Mouse (Mus musculus) CH12F3 (cell line): ENCODE data around the gene Rora.

Source experiments
- in situ Hi-C: fragments of 300-500 bp; cut with MboI; formaldehyde crosslinking; loops from 2 replicates; pipeline ENCODE4 v1.14.3; 2020; ENCODE audit warnings: low sequenced_read_pairs

Gene Rora

DNA sequence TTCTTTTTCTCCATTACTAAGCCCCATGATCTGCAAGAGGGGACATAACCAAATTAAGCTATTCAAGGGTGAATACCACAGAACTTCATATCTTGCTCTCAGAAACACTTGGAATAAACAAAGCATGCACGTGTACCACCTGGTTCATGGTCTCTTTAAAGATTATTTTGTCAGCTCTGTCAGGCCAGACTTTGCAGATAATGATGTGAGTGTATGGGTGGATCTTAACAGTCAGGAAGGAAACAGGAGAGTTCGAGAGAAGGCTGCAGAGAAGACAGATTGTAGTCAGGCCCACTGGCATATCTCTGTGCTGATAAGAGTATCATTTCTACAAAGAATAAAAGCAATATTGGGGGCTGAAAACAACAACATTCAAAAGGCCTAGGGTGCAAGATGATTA is 463.2 kb downstream of the Rora start:
- in situ Hi-C loops, result no loop called here

DNA sequence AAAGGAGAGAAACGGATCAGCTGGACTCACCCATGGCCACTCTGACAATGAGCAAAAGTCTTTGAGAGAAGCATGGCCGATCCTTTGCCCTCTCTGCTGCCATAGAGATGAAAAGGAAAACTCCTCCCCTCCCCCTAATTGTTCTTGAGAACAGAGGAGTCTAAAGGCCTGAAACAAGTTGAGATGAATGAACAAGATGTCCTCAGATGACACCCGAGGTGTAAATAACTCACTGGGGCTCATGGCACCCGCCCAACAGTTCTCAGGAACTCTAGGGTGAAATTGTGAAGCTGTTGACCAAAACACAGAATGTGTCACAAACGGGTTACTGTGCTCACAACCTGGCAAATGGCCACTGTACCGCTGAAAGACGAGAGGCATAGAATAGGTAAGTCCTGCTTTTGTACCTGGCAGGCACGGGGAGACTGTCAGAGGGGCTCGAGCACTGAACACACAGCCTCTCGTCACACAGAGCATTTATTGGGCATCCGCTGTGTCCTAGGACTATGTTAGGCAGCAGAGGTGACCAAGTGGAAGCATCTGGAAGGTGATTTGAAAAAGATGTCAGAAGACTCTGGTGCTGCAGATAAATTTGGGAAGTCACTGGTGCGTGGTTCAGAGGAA is 467.6 kb downstream of the Rora start:
- in situ Hi-C loops, result no loop called here

DNA sequence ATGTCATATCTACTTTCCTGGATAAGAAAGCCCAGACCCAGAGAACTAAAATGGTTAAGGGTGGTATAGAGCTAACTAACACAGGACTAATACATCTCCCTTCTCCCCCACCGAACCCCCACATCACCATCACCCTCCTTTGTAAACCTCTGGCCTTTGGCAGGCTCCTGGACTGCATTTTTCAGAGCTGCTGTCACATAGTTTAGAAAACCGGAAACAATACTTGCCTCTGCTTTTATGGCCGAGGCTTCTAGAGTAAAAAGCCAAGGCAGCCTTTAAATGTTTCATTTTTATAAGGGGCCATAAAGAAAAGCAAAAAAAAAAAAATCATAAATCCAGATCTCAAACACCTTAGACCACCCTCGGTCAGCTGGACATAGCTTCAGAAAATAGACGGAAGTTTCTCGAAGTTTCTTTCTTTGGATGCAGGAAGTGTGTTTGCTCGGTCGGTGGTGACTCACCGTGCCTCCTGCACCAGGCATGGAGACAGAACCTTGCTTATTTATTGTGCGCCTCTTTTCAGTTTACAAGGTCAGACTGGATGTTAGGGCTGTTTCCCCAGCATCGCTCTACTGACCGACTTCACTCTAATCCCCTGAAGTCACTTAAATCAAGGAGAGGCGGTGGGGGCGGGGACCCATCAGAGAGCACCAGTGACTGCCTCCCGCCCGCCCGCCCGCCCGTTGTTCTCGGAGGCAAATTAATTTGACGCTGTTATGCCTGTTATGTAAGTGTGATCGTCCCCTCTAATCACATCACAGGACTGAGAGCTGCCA is 471.6 kb downstream of the Rora start:
- in situ Hi-C loops, result no loop called here

DNA sequence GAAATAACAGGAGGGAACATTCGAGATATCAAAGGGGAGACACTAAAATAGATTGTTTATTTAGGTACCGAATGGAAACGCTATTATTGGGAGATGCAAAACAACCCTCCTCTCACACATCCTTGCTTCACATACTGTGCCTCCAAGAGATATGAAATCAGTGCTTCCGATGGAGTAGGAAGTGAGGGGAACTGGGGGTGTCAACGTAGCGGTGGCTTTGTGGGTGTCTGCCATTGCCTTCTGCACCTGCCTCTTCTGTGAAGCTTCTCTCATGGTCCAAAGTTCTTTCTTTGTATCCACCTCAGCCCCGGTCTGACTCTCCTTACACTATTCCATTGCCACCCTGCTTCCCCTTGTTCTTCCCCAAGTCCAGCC is 472.2 kb downstream of the Rora start:
- in situ Hi-C loops, result no loop called here

DNA sequence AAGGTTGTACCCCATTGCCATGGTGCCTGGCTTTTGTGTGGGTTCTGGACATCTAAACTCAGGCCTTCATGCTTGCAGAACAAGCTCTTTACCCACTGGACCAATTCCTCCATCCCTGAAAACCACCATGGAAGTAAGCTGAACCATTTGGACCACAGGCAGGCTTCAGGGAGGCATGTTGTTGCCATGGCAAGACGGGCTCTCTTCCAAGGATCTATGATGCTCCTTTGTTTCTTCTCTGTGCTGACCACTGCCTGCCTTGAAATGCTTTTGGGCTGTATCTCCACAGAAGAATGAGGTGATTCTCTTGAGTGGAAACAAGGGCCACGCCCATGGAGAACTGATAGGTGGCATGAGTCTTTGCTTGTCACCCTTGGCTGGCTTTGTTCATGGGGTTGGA is 473.0 kb downstream of the Rora start:
- in situ Hi-C loops, result no loop called here

DNA sequence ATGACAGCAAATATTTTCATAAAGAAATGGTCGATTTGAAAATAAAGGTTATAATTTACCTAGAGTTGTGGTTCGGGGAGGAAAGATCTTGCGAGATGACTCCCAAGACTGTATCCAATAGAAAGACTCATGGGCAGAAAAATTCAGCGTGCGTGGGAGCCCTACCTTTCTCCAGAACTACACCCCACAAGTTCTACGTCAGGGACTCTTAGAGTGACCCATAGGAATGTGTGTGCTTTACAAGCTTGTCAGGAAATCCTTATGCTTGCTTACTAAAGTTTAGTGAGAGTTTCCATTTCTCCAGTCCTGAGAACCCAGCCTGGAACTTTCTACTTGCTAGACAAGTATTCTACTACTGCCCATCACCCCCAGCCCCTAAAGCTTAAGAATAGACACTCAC is 474.7 kb downstream of the Rora start:
- in situ Hi-C loops, result no loop called here

DNA sequence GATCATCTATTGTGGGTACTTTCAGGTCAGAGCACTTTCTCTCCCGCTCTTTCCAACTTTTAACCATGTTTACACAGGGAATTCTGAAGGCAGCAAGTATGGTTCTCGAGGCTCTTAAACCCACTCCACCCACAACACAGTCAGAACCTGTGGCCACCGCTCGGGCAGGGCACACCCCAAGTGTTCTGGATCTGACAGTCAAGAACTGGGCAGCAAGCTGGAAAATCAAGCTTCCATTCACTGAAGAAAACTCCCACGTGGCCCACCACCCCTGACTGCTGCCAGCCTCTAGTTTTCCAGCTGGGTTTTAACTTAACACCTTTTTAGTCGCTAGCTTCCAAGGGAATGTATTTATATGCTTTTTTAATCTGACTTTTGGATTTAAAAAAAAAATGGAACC is 479.4 kb downstream of the Rora start:
- in situ Hi-C loops, result no loop called here

DNA sequence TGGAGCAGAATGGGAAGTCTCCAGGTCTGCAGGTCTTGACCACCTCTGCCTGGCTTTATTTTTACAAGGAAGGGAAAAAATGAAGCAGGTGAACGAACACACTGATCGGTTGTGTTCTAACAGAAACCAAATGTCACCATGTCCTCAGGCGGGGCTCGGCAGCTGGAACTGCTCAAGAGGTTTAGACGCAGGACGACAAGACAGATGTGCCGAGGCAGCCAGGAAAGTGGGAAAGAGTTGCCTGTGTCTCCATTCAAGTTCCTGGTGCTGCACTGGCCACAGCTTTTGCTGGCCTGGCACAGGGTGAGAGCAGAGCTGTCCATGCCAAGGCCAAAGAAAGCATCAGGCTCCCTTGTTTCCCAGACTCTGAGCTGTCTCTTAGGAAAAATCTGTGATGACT is 480.1 kb downstream of the Rora start:
- in situ Hi-C loops, result no loop called here

DNA sequence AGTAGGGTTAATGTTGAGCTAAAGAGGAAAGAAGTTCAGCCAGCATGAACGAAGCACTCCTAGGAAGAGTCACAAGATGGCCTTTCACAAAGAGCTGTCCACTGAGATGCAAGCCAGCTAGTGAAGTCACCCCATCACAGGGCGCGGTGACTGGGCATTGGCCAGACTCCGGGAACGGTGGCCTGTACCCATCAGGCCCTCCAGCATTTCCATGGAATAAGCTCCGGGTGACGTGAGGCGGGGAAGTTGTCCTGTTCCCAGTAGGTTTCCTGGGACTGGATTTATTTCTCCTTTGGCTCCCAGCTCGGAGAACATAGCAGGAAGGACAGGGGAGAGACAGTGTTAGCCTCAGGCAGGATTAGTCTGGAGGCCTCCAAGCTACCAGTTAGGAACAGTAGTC is 481.0 kb downstream of the Rora start:
- in situ Hi-C loops, result no loop called here

DNA sequence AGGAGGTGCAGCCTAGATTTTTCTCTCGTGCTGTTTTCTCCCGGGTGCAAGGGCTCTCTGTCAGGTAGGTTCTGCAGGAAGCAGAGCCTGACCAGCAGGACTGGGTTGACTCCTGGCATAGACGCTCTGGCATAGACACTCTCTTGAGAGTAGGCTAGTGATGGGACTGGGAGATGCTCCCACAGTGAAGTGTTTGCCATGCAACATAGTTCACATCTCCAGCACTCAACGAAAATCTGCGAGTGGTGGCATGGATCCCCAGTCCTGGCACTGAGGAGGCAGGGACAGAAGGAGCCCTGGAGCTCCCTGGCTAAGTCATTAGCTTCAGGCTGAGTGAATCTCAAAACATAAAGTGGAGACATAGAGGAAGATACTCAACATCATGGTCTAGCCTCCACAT is 483.2 kb downstream of the Rora start:
- in situ Hi-C loops, result no loop called here

DNA sequence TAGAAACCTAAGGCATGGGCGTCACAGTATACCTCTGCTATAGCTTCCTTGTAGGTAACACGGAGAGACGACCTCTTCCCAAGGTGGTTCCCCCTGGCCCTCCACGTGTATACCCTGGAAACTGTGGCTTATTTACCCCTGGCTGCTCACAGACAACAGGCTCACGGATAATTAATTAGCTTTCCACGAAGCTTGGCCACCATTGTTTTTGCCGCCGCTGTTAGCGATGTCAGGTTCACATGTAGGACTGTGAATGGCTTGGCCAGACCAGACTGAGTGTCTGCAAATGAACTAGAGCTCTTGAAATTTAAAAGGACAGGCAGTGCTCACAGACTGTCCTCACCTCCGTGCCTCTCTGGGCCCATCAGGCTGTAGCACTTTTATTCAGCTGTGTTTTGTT is 483.8 kb downstream of the Rora start:
- in situ Hi-C loops, result no loop called here

DNA sequence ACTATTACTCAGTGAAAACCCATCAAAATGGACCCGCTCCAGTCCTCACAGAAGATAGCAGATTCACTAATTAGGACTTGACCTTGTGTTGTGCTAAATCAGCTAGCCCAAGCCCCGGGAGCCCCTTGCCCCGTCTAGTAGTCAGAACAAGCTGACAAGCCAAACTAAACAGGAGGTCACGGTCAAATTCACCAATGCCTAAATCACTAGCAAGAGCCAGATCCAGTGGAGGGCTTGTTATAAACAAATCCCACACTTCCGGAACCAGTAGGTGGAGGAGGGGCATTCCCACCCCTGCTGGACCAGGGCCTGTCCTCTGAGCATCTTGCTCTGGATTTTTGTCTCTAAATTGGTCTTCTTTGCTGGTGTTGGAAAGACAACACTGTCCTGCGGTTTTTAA is 486.6 kb downstream of the Rora start:
- in situ Hi-C loops, result no loop called here

DNA sequence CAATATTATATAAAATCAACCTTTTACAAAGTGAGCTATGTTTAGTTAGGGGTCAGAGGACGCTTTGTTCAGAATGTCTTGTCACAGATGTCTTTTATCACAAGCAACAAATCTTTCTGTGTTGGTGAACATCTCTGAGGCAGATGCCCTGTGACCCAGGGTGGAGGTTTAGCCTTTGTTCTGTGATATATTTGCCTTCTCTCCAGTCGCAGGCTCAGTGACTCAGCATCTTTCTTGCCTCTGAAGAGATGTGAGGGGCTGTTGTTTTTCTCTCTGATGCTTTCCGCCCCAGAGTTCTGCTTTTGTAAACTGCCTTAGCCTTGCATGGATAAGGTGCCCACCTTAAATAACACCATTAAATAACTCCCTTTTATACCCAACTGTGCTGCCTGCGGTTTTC is 488.3 kb downstream of the Rora start:
- in situ Hi-C loops, result no loop called here

DNA sequence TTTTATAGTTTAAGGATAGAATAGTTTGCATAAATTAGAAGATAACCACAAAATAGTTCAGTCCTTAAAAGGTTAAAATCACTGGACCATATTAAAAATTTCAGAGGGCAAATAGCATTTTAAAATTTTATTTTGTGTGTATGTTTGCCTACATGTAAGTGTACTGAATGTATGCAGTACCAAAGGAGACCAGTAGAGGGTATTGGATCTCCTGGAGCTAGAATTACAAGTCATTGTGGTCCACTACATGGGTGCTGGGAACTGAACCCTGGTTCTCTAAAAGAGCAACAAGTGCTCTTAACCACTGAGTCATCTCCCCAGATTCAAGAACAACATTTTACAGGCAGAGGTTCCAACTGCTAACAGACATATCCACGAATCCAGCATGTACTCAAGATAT is 493.4 kb downstream of the Rora start:
- in situ Hi-C loops, result no loop called here

DNA sequence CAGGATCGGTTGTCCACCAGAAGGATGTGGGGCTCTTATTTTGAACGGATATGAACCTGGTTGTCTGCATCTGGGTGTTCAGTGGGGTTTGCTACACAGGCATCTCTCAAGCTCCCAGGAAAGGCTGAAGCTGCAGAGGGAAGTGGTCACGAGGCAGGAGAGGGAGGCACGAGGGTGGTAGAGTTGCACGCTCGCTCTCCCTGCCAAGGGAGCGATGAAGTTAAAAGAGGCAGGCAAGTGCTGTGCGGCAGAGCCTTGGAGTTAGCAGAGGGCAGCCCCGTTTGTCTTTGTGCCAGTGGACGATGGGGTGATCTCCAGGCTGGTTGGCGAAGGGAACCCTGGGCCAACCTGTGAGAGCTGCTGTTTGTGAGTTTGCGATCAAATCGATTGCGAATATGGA is 496.6 kb downstream of the Rora start:
- in situ Hi-C loops, result no loop called here

DNA sequence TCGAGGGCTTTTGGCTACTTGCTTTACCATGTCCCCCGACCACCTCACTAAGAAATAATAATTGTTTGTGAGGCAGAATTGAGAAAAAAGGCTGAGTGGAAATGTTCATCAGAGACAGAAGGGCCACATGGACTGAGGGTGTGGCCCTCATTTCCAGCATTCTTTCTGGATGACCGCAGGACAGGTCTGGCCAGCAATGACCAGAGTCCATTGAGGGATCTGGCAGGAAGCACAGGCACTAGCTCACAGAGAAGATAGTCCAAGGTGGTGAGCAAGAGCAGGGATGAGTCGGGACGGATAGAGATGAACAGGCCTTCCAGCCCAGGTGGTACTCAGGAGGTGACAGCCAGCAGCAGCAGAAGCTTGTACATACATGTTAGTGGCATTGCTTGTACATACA is 501.1 kb downstream of the Rora start:
- in situ Hi-C loops, result no loop called here

DNA sequence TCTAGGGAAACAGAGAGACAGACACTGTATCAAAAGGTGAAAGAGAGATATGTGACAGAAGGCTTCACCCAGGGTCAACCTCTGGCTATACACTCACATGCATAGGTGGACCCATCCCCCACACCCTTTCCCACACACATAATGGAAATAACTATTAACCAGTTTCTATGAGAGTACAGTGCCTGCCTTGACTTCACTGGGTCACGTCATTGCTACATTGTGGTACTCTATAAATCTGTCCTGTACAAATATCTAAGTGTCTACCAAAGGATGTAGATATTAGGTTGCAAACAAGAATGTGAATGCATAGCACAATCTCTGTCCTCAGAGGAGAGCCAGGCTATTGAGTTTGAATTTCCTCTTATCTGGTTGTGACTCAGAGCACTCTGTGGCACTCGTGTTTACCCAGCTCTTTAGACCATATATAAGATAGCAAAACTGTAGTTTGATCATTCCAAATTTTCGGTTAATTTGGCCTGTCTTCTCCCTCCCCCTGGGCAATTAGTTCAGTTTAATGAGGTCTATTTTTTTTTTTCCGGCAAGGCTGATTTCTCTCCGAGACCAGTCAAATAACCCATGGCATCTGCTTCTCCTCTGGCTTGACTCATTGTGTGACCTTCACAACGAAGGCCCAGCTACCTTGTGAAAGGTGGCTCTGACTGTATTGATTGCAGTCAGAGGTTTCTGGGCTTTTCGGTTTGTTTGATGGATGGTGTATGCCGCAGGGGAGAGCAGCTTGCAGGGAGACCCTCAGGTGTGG is 502.4 kb downstream of the Rora start:
- in situ Hi-C loops, result no loop called here

DNA sequence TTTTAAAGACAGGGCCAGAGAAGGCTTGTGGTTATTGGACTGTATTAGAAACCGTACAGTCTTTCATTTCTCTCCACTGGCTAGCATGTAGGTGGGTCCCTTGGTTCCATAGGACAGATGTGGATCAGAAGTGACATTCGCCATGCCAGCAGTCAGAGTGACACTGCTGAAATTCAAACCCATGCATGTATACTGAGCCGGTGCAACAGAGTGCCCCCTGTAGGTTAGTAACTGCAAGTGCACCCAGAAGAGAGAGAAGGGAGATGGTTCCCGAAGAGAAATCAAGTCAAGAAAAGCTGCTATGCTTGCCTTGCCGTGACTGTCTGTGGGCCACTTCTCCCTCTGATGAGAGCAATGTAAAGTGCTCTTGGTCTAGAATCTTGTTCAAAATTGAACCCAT is 507.2 kb downstream of the Rora start:
- in situ Hi-C loops, result no loop called here

DNA sequence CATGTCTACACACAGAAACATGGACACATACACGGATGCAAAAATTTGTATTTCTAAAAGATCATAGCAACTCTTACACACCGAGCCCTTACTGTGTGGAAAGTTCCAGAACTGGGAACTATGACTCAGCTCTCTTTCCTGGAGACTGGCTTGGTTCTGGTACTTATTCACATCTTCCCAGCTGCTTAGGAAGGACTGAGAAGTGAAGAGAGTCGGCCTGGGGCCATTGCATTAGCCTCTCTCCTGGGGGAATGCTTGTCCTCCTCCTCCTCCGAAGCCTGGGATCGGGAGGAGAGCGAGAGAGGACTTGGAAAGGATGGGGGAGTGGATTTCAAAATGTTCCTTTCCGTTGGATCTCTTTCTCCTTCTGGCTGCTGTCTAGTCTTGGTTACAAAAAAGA is 511.1 kb downstream of the Rora start:
- in situ Hi-C loops, result no loop called here

DNA sequence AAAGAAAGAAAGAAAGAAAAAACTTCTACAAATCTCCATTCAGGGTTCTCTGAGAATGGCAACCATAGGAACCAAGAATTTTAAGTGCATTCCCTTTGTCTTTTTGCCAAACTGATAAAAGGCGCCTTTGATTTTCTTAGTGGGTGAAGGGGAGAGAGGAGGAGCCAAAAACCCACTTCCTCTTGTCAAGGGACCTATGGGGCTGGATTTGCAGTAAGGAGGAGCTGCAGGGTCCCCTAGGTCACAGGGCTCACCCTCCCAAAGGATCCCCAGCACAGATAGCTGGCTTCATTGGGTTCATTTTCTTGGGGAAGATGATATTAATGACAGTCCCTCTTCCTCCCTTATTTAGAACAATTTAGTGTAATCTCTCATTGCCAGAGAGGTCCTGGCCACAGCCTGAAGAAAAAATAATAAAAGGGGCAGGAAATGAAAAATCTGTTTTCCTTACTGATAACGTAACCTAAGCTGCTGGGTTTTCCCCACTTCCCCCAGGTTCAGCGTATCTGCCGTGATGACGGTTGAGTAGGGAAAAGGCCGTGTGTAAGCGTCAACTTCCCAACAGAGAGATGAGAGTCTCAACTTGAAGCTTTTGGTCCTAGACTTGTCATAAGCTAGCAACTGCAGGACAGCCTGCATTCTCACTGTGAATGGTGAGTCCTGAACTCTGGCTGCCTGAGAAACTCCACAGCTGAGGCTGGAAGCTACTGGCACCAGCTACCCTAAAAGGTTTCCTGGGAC is 511.7 kb downstream of the Rora start:
- in situ Hi-C loops, result no loop called here

DNA sequence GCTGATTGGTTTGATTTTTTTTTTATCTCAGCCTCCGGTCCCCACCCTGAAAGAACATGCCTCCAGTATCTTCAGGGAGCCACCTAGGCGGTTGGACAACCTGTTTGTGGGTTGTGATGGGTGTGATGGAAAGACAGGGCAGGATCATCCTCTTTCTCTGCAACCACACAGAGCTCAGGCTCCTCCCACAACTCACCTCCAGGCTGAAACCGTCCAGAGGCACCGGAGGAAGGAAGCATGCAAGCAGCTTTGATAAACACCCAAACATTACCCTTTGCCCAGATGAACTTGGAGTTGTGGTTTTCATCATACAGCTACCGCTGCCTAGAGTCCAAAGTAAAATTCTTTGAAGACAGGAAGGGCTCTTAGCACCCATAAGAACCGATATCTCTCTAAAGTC is 520.5 kb downstream of the Rora start:
- in situ Hi-C loops, result no loop called here
